Mouse (Mus musculus) liver, embryonic 15.5 days (tissue): Measurements from ENCODE around the gene Lrrc42. TPM values are rescaled to one million over a fixed set of nuclear protein-coding genes. Genes with fewer than 3 reads are reported as not detected.
A peak's percentile ranks its signal among the peaks of the same experiment; 100 is the strongest.

ENCODE experiments used
- ATAC-seq: fragments of 200-750 bp; cut with Nextera tagmentation; 2 replicates; pipeline ENCODE4 v1.8.0; 2017; ENCODE audit warnings: moderate number of reproducible peaks, mild to moderate bottlenecking, moderate library complexity; ENCODE audit not compliant: insufficient read depth
- H3K27ac ChIP-seq: fragments of 300-500 bp; sonication (generic); replicated peaks from 2 replicates; pipeline ENCODE4 v1.5.1; 2015; ENCODE audit warnings: mild to moderate bottlenecking, inconsistent platforms
- H3K27me3 ChIP-seq: fragments of 300-500 bp; sonication (generic); 2 replicates; pipeline ENCODE4 v1.6.1; 2015; ENCODE audit warnings: mild to moderate bottlenecking, inconsistent platforms
- H3K36me3 ChIP-seq: fragments of 300-500 bp; sonication (generic); replicated peaks from 2 replicates; pipeline ENCODE4 v1.6.1; 2015; ENCODE audit warnings: moderate library complexity, mild to moderate bottlenecking, inconsistent platforms
- H3K4me1 ChIP-seq: fragments of 300-500 bp; sonication (generic); replicated peaks from 2 replicates; pipeline ENCODE4 v1.6.1; 2015; ENCODE audit warnings: inconsistent platforms
- H3K4me2 ChIP-seq: fragments of 300-500 bp; sonication (generic); 2 replicates; pipeline ENCODE4 v1.6.1; 2015; ENCODE audit warnings: moderate library complexity, mild to moderate bottlenecking, inconsistent platforms
- H3K4me3 ChIP-seq: fragments of 300-500 bp; sonication (generic); replicated peaks from 2 replicates; pipeline ENCODE4 v1.5.1; 2015; ENCODE audit warnings: mild to moderate bottlenecking, inconsistent platforms
- H3K9ac ChIP-seq: fragments of 300-500 bp; sonication (generic); 2 replicates; pipeline ENCODE4 v1.6.1; 2015; ENCODE audit warnings: moderate library complexity, mild to moderate bottlenecking, inconsistent platforms
- H3K9me3 ChIP-seq: fragments of 300-500 bp; sonication (generic); replicated peaks from 2 replicates; pipeline ENCODE4 v1.6.1; 2016; ENCODE audit warnings: inconsistent platforms
- WGBS: fragments of 180-500 bp; shearing (Covaris S2); methylation state at CpG from one replicate; pipeline ENCODE4 v1.1.7; 2015; ENCODE audit warnings: mixed read lengths; ENCODE audit not compliant: insufficient replicate concordance; 5-methylcytosine and 5-hydroxymethylcytosine counted together
- polyA plus RNA-seq: library from polyadenylated mRNA; unstranded; fragments of >200 nt; fragmentation: Nextera tagmentation; extraction: Ambion mirVana; gene quantifications from 2 replicates; pipeline ENCODE4 v1.2.1, GENCODE M21; 2015

The Lrrc42 gene
- 13.7 and 14.3 TPM in 2 replicates for polyA plus RNA-seq

DNA sequence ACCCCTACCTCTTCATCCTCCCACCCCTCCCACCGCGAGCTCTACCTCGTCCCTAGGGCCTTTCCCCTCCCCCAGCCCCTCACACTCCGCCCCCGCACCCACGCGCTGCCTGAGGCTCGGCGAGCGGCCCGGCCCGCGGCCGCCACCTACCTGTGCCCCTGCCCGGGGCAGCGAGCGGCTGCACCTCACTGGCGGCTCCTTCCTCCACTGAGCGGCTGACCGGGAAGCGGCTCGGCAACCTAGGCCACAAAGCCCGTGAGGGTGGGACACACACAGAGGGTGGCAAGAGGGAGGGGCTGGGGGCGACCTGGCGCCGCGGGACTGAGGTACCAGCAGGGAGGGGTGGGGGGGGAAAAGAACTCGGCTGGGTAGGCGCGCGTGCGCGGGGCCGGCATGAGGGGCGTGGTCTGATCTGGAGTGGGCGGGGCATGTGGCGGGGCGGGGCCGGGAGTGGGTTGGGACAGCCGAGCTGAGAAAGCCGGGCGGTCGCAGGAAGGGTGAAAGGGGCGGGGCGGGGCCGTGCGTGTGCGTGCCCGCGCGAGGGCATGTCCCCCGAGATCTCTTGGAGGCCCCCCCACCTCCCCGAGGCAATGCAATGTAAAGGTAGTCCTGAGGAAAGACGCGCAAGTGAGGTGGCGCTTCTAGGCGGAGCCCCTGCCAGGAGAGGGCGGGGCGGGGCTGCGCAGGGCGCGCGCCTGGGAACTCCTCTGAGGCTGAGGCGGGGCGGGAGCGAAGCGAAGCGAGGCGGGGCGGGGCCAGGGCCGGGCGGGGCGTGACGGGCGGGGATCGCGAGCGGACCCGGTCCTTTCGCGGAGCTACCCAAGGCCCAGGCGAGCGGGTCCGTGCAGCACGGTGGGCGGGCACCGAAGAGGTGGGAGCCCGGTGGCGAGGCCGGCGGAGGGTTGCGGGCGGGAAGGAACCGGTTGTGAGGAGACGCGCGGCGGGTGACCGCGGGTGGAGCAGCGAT lies at the start of gene Lrrc42, which contains the start of gene Hspb11:
TSS of gene Lrrc42 (minus strand) at position 408 of the 967 bp plus-strand sequence.
TSS of gene Hspb11 (plus strand) at position 469 of the 967 bp plus-strand sequence.
- ATAC-seq = peak; percentile 94
- Histone ChIP-seq H3K27me3 (0 out of 2 replicates have a peak, but pooled peaks cover 2% of the 10 kb centered on the region), H3K4me1 (peaks cover 46% of the 10 kb centered on the region), H3K4me2 (peak within 1 kb of the TSS; percentile 97), H3K27ac (peak within 1 kb of the TSS; percentile 82), H3K36me3 (no peaks in the 10 kb centered on the region), H3K9me3 (no peaks in the 10 kb centered on the region), H3K9ac (peak within 1 kb of the TSS; percentile 82), H3K4me3 (peak within 1 kb of the TSS; percentile 84)
- under 1% methylated on average over 100 of the region's 101 CpGs for WGBS

DNA sequence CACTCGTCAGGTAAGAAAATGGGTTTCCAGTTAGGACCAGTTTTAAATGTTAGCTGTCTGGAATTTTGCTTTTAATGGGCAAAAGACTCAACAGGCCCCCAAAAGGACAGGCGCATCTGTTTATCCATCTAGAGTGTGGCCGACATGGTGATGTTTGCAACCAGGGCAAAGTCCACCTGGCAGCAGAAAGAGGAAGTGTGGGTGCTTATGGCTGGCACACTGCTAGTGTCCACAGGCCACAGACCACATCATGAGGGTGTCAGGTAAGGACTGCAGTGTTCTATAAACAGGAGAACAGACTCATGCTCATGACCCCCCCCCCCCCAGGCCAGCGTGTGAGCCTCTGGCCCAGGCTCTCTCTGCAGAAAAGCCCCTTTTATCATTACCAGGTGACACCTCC lies 49.5 kb upstream of the Lrrc42 start:
- WGBS = 56% methylated on average over 4 of the region's 4 CpGs
- Histone ChIP-seq H3K4me2 (no peak overlapping the region), H3K27me3 (peaks cover 16% of the 10 kb centered on the region; the same call in 1 of the 2 replicates), H3K4me3 (no peak overlapping the region), H3K27ac (0 out of 2 replicates have a peak overlapping the region, but pooled peaks have one; percentile 29), H3K36me3 (no peaks in the 10 kb centered on the region), H3K4me1 (peaks cover 10% of the 10 kb centered on the region), H3K9me3 (no peaks in the 10 kb centered on the region), H3K9ac (no peak overlapping the region)
- ATAC-seq = peak; percentile 43; the same call in 1 of the 2 replicates

DNA sequence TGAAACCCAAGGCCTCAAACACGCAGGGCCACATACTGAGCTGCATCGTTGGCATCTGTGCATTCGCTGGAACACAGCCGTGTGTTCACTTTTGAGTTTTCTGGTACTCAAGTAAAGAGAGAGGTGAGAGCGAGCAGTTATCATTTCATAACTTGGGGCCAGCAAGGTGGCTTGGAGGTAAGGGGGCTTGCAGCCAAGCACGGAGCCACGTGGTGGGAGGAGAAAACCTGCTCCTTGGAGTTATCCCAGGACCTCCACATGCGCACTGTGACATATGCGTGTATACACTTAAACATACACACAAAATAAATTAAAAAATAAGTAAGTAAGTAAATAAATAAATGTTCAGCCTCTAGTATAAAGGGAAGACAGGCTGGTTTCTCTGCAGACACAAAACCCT lies 48.9 kb upstream of the Lrrc42 start:
- Histone ChIP-seq H3K36me3 (no peaks in the 10 kb centered on the region), H3K4me3 (no peak overlapping the region), H3K4me2 (no peak overlapping the region), H3K27ac (no peak overlapping the region), H3K27me3 (peaks cover 16% of the 10 kb centered on the region; the same call in 1 of the 2 replicates), H3K4me1 (peaks cover 10% of the 10 kb centered on the region), H3K9me3 (no peaks in the 10 kb centered on the region), H3K9ac (no peak overlapping the region)
- 76% methylated on average over 9 of the region's 9 CpGs for WGBS
- ATAC-seq = no peak

GRCm38 (mm10) chr4:107300902-107301555 lies 47.7 kb upstream of the Lrrc42 start:
- Histone ChIP-seq H3K9ac (no peak overlapping the region), H3K9me3 (no peaks in the 10 kb centered on the region), H3K27me3 (peaks cover 6% of the 10 kb centered on the region; the same call in 1 of the 2 replicates), H3K4me2 (no peak overlapping the region), H3K27ac (no peak overlapping the region), H3K4me1 (peaks cover 7% of the 10 kb centered on the region), H3K4me3 (no peak overlapping the region), H3K36me3 (no peaks in the 10 kb centered on the region)
- 86% methylated on average over 1 of the region's 1 CpGs for WGBS
- no peak for ATAC-seq

- WGBS = 39% methylated on average over 4 of the region's 4 CpGs
- no peaks in the 10 kb centered on the region for H3K9me3 ChIP-seq
- no peak overlapping the region for H3K27ac ChIP-seq
- H3K4me1 ChIP-seq = peaks cover 7% of the 10 kb centered on the region
- H3K27me3 ChIP-seq = peaks cover 4% of the 10 kb centered on the region; the same call in 1 of the 2 replicates
- no peak for ATAC-seq
- no peak overlapping the region for H3K4me2 ChIP-seq
- no peaks in the 10 kb centered on the region for H3K36me3 ChIP-seq
- H3K4me3 ChIP-seq = no peak overlapping the region
- no peak overlapping the region for H3K9ac ChIP-seq
Observed at GRCm38 (mm10) chr4:107300371-107300770, 47.0 kb upstream of the Lrrc42 start.

GRCm38 (mm10) chr4:107299779-107300340 lies 46.5 kb upstream of the Lrrc42 start:
- no peak overlapping the region for H3K4me3 ChIP-seq
- no peak overlapping the region for H3K4me2 ChIP-seq
- H3K9ac ChIP-seq = no peak overlapping the region
- no peak overlapping the region for H3K27ac ChIP-seq
- no peak for ATAC-seq
- no peaks in the 10 kb centered on the region for H3K9me3 ChIP-seq
- WGBS = 71% methylated on average over 7 of the region's 7 CpGs
- peaks cover 4% of the 10 kb centered on the region; the same call in 1 of the 2 replicates for H3K27me3 ChIP-seq
- H3K36me3 ChIP-seq = no peaks in the 10 kb centered on the region
- peaks cover 7% of the 10 kb centered on the region for H3K4me1 ChIP-seq

DNA sequence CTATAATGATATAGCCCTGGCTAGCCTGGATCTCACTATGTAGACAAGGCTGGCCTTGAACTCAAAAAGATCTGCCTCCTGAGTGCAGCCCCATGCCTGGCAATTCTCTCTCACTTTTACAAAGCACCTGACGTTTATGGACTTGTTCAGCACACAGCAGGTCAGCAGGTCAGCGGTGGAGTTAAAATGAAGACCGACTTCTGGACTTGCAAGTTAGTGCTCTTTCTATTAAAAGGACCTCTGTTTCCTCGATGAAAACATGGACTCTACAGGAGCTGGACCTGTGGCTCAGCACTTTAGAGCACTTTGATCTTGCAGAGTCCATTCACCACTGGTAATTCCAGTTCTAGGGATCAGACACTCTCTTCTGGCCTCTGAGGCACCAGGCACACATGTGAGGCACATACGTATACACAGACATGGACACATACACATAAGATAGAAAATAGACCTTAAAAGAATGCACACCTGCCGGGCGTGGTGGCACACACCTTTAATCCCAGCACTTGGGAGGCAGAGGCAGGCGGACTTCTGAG lies 44.8 kb upstream of the Lrrc42 start:
- Histone ChIP-seq H3K27ac (no peak overlapping the region), H3K27me3 (no peaks in the 10 kb centered on the region), H3K4me2 (no peak overlapping the region), H3K4me1 (peaks cover 7% of the 10 kb centered on the region; the same call in 1 of the 2 replicates), H3K9me3 (no peaks in the 10 kb centered on the region), H3K9ac (no peak overlapping the region), H3K4me3 (no peak overlapping the region), H3K36me3 (no peaks in the 10 kb centered on the region)
- no peak for ATAC-seq
- WGBS = 56% methylated on average over 8 of the region's 8 CpGs

DNA sequence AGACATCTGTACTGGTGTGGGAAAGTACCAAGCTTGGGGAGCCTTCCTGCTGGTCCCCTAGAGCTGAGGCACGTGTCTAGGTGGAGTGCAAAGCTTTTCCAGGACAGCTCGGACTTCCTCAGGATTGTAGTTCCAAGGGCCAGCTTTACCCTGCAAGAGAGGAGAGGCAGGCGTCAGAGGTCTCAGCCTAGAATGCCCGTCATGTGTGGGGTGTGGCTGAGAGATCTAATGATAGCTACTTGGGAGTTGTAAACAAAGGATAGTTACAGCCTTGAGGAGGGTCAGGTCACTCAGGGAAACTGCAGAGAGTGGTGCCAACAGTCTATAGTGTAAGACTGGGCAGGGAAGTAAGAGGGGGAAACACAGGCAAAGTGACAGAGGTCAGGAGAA lies 38.9 kb upstream of the Lrrc42 start:
- ATAC-seq = no peak
- Histone ChIP-seq H3K27ac (no peak overlapping the region), H3K4me3 (no peak overlapping the region), H3K4me2 (no peak overlapping the region), H3K9ac (no peak overlapping the region), H3K36me3 (no peaks in the 10 kb centered on the region), H3K9me3 (no peaks in the 10 kb centered on the region), H3K27me3 (no peaks in the 10 kb centered on the region), H3K4me1 (no peaks in the 10 kb centered on the region)
- 21% methylated on average over 4 of the region's 4 CpGs for WGBS

DNA sequence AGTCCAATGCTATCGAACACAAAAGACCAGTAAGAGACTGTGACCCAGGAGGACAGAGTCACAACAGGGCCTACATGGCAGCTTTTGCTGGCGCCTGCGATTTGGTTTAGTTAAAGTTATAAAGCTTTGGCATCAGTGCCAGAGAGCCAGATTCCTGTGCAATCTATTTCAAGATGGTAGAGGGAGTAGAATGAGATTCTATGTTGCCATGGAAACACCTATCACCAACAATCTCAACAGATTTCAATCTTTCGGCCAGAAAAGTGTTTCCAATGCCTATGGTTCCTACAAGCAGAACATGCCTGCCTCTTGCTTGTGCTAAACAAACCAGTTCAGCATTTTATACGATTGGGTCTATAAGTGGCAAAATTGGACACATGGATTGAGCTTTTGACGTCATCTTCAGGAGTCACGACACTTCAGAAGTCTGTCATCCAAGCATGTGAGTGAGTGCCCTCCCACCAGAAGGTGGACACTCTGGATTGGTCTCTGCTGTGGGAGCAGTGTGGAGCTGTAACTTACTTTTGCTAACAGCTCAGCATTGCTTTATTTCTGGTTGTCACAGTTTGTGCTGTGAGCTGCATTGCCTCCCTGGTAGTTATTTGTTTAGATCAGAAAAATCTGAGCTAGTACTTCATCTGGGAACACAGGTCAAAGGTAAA lies 38.4 kb upstream of the Lrrc42 start:
- Histone ChIP-seq H3K4me2 (no peak overlapping the region), H3K27me3 (no peaks in the 10 kb centered on the region), H3K4me3 (no peak overlapping the region), H3K27ac (no peak overlapping the region), H3K9ac (no peak overlapping the region), H3K36me3 (no peaks in the 10 kb centered on the region), H3K9me3 (no peaks in the 10 kb centered on the region), H3K4me1 (no peaks in the 10 kb centered on the region)
- ATAC-seq = no peak
- WGBS = 64% methylated on average over 7 of the region's 7 CpGs

DNA sequence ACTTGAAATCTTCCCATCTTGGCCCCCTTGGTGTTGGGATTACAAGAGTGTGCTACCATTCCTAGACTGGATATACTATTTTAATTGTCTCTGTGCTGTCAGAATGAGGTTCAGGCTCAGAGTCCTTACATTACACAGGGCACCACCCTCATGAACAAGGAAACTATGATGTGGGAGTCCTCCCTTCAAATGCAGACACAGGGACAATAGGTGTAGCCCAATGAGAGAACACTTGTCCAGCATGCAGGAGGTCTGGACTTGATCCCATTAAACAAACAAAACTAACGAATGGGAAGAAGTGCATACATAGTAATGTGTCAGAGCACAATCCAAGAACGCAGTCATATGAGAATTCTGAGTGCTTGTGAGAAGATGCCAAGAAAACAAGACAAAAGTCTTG lies 34.2 kb upstream of the Lrrc42 start:
- 59% methylated on average over 2 of the region's 2 CpGs for WGBS

More for the DNA sequence above, 34.2 kb upstream of the Lrrc42 start:
- Histone ChIP-seq H3K27ac (no peak overlapping the region), H3K4me1 (no peaks in the 10 kb centered on the region), H3K4me2 (no peak overlapping the region), H3K4me3 (no peak overlapping the region), H3K9me3 (no peaks in the 10 kb centered on the region), H3K9ac (no peak overlapping the region), H3K36me3 (no peaks in the 10 kb centered on the region), H3K27me3 (no peaks in the 10 kb centered on the region)
- ATAC-seq = no peak
